Mouse (Mus musculus) testis, adult 2 months (tissue): ENCODE data around the gene Gng12.

Source experiments
- CTCF ChIP-seq: fragments of 200-500 bp; IDR thresholded peaks from 2 replicates; pipeline ENCODE4 v1.5.1; 2012; ENCODE audit warnings: low read depth, mild to moderate bottlenecking, inconsistent platforms, low read length, moderate library complexity; ENCODE audit not compliant: control insufficient read depth, insufficient read depth, insufficient replicate concordance
- POLR2A ChIP-seq: fragments of 200-500 bp; IDR thresholded peaks from 2 replicates; pipeline ENCODE4 v1.6.1; 2012; ENCODE audit warnings: low read depth, mild to moderate bottlenecking, inconsistent platforms, low read length, moderate library complexity; ENCODE audit not compliant: control insufficient read depth

DNA sequence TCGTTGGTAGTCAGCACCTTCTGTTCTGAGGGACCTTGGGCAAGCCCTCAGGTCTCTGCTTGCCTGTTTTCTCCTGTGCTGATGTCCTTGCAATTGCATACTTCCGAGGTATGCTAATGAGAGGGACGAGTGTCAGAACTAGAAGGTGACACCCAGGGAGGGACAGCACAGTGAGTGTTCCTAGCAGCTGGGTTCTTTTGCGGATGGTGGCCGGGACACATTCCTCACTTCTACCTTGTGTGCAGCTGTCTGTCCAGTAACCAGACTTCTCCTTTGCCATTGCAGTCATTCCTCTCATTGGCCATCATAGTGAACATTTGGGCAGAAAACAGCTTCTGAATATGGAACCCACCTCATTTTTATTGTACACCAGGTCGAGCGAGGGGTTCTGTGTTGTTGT is 89.3 kb downstream of the Gng12 start:
- TF ChIP-seq CTCF, result no peak
- TF ChIP-seq POLR2A, result no peak
